Mouse (Mus musculus) right cerebral cortex, postnatal 36 days (tissue): ENCODE data around the gene Cdk13.
A peak's percentile ranks its signal among the peaks of the same experiment; 100 is the strongest.

ENCODE experiments used
- DNase-seq, 2 experiments: peaks; one replicate each; pipeline ENCODE4 v3.0.0; 2022; ENCODE audit warnings: low spot score in 2 of 2, mixed read lengths in 1 of 2

The Cdk13 gene

GRCm38 (mm10) chr13:17762405-17762804, 42.5 kb downstream of the Cdk13 start:
- DNase-seq: no peak

- DNase-seq: no peak
Measured at GRCm38 (mm10) chr13:17754997-17755396, 49.9 kb downstream of the Cdk13 start.

- DNase-seq: no peak
Measured at GRCm38 (mm10) chr13:17728798-17729197, 76.1 kb downstream of the Cdk13 start.

- no peak for DNase-seq
Measured at GRCm38 (mm10) chr13:17727922-17728321, 77.0 kb downstream of the Cdk13 start.

- DNase-seq: no peak
Measured at GRCm38 (mm10) chr13:17717357-17717756, 87.5 kb downstream of the Cdk13 start.

GRCm38 (mm10) chr13:17708784-17709311, 96.0 kb downstream of the Cdk13 start:
- DNase-seq: no peak

GRCm38 (mm10) chr13:17705188-17705826, 99.6 kb downstream of the Cdk13 start:
- DNase-seq: no peak

- no peak for DNase-seq
Measured at GRCm38 (mm10) chr13:17702311-17702710, 102.6 kb downstream of the Cdk13 start.

- DNase-seq: no peak
Measured at GRCm38 (mm10) chr13:17701322-17701721, 103.6 kb downstream of the Cdk13 start.

GRCm38 (mm10) chr13:17700090-17700715, 104.7 kb downstream of the Cdk13 start:
- DNase-seq: no peak

- DNase-seq: no peak
Measured at GRCm38 (mm10) chr13:17695898-17696580, 108.9 kb downstream of the Cdk13 start.

GRCm38 (mm10) chr13:17694911-17695699, 109.8 kb downstream of the Cdk13 start, which contains the start of the genes Mplkip and Sugct:
Gene Mplkip, plus strand, starts transcription at chr13:17695192.
Gene Sugct, minus strand, starts transcription at chr13:17695553.
- peak; percentile 99 for DNase-seq

- peak in 1 of 2 experiments; percentile 33 for DNase-seq
Measured at GRCm38 (mm10) chr13:17694414-17694813, 110.5 kb downstream of the Cdk13 start.

GRCm38 (mm10) chr13:17693816-17694215, 111.1 kb downstream of the Cdk13 start:
- no peak for DNase-seq

GRCm38 (mm10) chr13:17691436-17691835, 113.5 kb downstream of the Cdk13 start:
- no peak for DNase-seq

- DNase-seq: no peak
Measured at GRCm38 (mm10) chr13:17690686-17691085, 114.2 kb downstream of the Cdk13 start.

GRCm38 (mm10) chr13:17689461-17689860, 115.4 kb downstream of the Cdk13 start:
- no peak for DNase-seq

GRCm38 (mm10) chr13:17671122-17671521, 133.8 kb downstream of the Cdk13 start:
- DNase-seq: no peak

- no peak for DNase-seq
Measured at GRCm38 (mm10) chr13:17667380-17667779, 137.5 kb downstream of the Cdk13 start.
